Mouse (Mus musculus) layer of hippocampus, adult 11-12 months (tissue): ENCODE data around the gene Ubiad1.
A peak's percentile ranks its signal among the peaks of the same experiment; 100 is the strongest.

Source experiments
- DNase-seq: peaks from one replicate; pipeline ENCODE4 v3.0.0; 2022; ENCODE audit warnings: low spot score

Gene Ubiad1

GRCm38 (mm10) chr4:148444250-148444967, at the start of gene Ubiad1:
Ubiad1 (minus strand) TSS chr4:148444771.
- peak; percentile 77 for DNase-seq

- peak; percentile 66 for DNase-seq
Measured at GRCm38 (mm10) chr4:148491448-148491847, 46.9 kb upstream of the Ubiad1 start.

GRCm38 (mm10) chr4:148490502-148490901, 45.9 kb upstream of the Ubiad1 start:
- peak; percentile 32 for DNase-seq

- DNase-seq: no peak
Measured at GRCm38 (mm10) chr4:148487841-148488240, 43.3 kb upstream of the Ubiad1 start.

GRCm38 (mm10) chr4:148484511-148484910, 39.9 kb upstream of the Ubiad1 start:
- DNase-seq: no peak

- no peak for DNase-seq
Measured at GRCm38 (mm10) chr4:148481557-148482168, 37.1 kb upstream of the Ubiad1 start.

- DNase-seq: no peak
Measured at GRCm38 (mm10) chr4:148480245-148480644, 35.7 kb upstream of the Ubiad1 start.

- no peak for DNase-seq
Measured at GRCm38 (mm10) chr4:148473496-148473895, 28.9 kb upstream of the Ubiad1 start.

- no peak for DNase-seq
Measured at GRCm38 (mm10) chr4:148472436-148473174, 28.0 kb upstream of the Ubiad1 start.

- peak; percentile 28 for DNase-seq
Measured at GRCm38 (mm10) chr4:148471363-148471806, 26.8 kb upstream of the Ubiad1 start.

GRCm38 (mm10) chr4:148469487-148470252, 25.1 kb upstream of the Ubiad1 start:
- DNase-seq: no peak

GRCm38 (mm10) chr4:148468396-148468795, 23.8 kb upstream of the Ubiad1 start:
- no peak for DNase-seq

- peak; percentile 59 for DNase-seq
Measured at GRCm38 (mm10) chr4:148466511-148467079, 22.0 kb upstream of the Ubiad1 start.

GRCm38 (mm10) chr4:148464869-148465268, 20.3 kb upstream of the Ubiad1 start:
- peak; percentile 43 for DNase-seq

GRCm38 (mm10) chr4:148464301-148464700, 19.7 kb upstream of the Ubiad1 start:
- no peak for DNase-seq

- peak; percentile 29 for DNase-seq
Measured at GRCm38 (mm10) chr4:148463208-148463960, 18.8 kb upstream of the Ubiad1 start.

GRCm38 (mm10) chr4:148462717-148463116, 18.1 kb upstream of the Ubiad1 start:
- no peak for DNase-seq

GRCm38 (mm10) chr4:148461772-148462171, 17.2 kb upstream of the Ubiad1 start:
- DNase-seq: no peak

- no peak for DNase-seq
Measured at GRCm38 (mm10) chr4:148460656-148461284, 16.2 kb upstream of the Ubiad1 start.

GRCm38 (mm10) chr4:148455477-148456025, 11.0 kb upstream of the Ubiad1 start:
- no peak for DNase-seq
